Mouse (Mus musculus) cerebellum, adult 2 months (tissue): ENCODE measurements around the gene Ggt6.

ENCODE experiments used
- CTCF ChIP-seq: fragments of 200-500 bp; IDR thresholded peaks from 2 replicates; pipeline ENCODE4 v1.5.1; 2011; ENCODE audit warnings: low read depth, mild to moderate bottlenecking, control low read depth, low read length, moderate library complexity, borderline replicate concordance; ENCODE audit not compliant: insufficient read depth
- POLR2A ChIP-seq: fragments of 200-500 bp; IDR thresholded peaks from 2 replicates; pipeline ENCODE4 v1.6.1; 2011; ENCODE audit warnings: low read length, control low read depth, borderline replicate concordance; ENCODE audit not compliant: insufficient read depth

DNA sequence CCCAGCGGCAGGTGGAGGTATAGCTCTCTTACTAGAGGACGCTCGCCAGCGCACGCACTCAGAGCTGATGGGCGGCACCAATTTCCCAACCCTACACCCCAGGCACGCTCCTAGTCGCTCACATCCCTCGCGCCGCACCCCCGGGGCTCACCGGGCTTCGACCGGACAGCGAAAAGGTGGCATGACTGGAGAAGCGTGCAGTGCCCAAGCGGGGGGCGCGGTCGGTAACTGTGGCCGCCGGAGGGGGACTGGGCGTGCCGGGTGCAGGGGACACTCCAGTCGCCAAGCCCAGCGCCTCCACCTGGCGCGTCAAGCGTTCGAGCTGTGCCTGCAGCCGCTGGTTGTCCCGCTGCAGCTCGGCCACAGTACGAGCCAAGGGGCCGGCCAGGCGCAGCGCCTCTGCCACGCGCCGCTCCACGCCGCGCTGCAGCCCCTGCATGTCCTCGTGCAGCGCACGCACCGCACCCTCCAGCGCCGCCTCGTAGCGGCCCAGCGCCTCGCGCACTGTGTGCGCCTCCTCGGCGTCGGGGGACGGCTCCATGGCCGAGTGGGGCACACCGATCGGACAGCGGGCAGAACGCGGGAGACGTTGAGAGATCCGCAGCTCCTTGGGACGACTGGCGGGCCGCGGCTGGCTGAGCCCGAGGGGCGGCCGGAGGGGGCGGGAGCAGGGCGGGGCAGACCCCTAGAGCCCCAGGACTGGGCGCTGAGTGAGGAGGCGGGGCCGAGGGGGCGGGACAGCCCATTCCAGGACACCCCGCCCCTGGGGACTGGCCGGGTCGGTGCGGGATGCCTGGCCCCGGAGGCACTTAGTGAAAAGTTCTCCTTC lies 24.0 kb upstream of the Ggt6 start, which contains the start of gene Smtnl2:
- TF ChIP-seq CTCF: no peak
- no peak for TF ChIP-seq POLR2A
